Mouse (Mus musculus) lung, postnatal 25 days (tissue): ENCODE measurements around the gene Gm9903.

Experiments used
- DNase-seq: peaks from one replicate; pipeline ENCODE4 v3.0.0; 2022; ENCODE audit warnings: low spot score

The Gm9903 gene

DNA sequence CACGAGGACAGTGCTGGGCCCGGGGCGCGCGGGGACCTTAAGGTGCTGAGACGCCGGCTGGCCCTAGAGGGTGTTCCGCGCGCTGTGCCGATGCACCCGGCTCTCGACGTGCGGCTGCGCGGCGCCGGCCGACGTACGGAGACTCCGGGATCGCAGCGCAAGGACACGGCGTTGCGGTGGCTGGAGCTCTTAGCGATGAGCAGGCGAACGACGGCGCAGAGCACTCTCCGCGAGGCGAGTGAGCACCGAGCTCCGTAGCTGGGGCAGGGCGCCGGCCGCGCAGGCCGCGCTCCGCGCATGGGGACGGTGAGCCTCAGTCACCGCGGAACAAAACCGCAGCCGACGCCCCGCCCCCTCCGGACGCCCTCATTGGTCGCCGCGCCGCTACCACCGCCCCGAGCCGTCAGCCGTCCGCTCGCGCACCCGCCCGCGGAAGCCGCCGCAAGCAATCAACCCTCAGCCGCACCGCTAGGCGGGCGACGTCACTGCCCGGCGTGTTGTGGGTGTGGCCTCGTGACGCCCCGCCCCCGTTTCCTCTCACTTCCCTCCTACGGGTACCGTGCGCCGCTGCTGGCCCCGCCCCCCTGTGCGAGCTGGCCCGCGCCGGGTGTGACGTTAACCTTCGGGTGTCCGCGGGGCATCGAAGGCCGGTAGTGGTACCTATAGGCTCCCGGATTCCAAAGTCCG, at the start of gene Gm9903, which contains the start of gene Fam53a:
Gene Gm9903 (plus strand): TSS at position 625 of the 687 bp plus-strand sequence.
Gene Fam53a (minus strand): TSS at position 335 of the 687 bp plus-strand sequence.
- DNase-seq = peak; percentile 100

DNA sequence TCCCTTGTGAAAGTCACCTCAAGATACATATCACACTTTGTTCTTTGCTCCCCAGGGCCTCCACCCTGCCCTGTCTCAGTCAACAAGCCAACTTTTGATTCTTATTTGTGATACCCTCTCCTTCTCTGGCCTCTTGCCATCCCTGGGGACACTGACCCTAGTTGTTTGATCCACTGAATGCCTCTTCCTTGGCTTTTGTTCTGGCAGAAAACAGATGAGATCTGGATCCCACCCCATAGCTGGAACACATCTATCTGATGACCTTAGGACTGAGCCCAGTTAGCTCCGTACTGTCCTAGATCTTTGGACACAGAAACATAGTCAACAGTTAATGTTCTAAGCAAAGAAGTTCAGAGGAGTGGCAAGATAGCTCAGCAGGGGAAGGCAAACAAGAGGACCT, 49.4 kb upstream of the Gm9903 start:
- peak; percentile 72 for DNase-seq

- no peak for DNase-seq
These were observed 42.1 kb upstream of the Gm9903 start for GRCm38 (mm10) chr5:33587498-33588058.

- DNase-seq = no peak
These were observed 41.7 kb upstream of the Gm9903 start for GRCm38 (mm10) chr5:33588066-33588465.

GRCm38 (mm10) chr5:33589221-33589888, 40.4 kb upstream of the Gm9903 start:
- peak; percentile 51 for DNase-seq

DNA sequence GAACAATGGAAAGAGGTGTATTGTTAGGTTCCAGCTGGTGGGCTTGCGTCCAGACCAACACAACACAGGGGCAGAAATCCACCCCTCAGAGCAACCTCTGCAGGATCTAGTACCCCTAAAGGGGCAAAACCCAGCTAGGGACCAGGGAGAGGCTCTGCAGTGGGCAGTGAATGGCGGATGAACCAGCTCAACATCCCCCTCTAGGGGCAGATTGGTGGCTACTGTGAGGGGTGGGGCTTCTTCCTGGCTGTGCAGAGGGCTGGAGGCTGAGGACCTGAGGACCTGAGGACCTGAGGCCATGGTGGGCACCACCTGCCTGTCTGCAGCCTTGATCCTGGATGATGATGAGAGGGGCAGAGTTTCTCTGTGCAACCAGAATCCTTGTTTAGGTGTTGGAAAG, 36.1 kb upstream of the Gm9903 start:
- DNase-seq = no peak

DNA sequence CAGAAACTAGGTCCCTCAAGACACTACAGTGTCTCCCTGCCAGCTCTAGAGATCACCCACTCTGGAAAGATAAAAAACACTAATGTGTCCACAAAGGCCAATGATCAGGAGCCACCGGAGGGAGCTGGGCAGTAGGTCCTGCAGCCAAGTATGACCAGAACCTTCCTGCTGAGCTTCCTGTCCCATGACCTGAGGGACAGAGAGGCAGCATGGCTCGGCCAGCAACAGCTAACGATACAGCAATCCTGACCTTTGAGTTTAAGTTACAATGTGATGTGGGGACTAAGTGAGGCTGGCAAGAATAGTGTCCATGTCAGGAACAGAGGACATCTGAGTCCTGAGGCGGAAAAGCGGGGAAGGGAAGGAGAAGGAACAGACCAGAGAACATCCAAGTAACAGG, 24.4 kb upstream of the Gm9903 start:
- no peak for DNase-seq

DNA sequence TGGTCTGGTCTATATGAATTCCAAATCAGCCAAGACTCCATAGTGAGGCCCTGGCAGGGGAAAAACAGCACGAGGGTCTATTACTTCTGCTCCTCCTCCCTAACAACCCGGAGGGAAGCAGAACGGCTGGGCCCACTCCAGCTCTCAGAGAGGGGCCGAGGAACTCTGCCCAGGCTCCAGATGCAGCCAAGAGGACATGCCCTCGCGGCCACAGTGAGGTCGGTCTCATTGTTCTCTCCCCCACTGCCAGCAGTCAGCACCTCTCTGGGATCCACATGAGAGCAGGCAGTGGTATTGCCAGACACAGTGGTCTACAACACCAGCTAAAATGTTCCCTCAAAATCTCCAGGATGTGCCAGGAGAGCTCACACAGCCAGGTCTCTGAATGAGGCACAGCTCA, 23.1 kb upstream of the Gm9903 start:
- DNase-seq = no peak

- DNase-seq = no peak
These were observed 22.3 kb upstream of the Gm9903 start for GRCm38 (mm10) chr5:33607434-33607833.

GRCm38 (mm10) chr5:33609226-33609625, 20.5 kb upstream of the Gm9903 start:
- no peak for DNase-seq

DNA sequence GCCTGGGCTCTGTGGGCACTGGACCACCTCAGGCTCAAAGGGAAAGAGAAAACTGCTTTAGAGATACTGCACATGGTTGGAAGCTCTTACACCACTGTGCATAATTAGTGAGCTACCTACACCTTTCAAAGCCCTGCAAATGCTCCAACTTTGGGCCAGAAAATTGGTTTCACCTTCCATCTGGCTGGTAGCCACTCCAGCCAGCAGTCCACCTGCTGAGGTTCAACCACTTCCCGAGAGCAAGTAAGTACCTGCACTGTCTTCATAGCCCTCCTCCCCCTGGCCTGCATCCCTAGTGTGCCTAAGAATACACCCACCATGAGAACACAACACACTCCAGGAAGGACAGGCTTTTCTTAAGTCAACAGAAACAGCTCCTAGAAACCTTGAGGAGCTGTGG, 17.9 kb upstream of the Gm9903 start:
- DNase-seq = no peak

- no peak for DNase-seq
These were observed 15.3 kb upstream of the Gm9903 start for GRCm38 (mm10) chr5:33614391-33614790.

DNA sequence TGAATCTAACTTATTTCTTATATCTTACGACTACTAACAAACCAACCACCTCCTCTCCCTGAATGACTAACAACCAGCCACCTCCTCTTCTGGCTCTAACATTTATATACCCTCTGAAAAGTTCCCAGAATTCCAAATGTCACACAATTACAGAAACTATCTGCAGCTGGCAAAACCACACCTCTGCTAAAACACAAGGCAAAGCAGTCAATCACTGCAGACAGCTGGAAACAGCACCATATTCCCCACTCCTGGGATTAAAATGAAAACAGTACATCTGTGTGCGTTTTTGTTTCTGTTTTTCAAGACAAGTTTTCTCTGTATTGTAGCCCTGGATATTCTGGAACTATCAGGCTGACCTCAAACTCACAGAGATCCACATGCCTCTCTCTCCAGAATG, 7.1 kb upstream of the Gm9903 start:
- DNase-seq = no peak

GRCm38 (mm10) chr5:33623766-33624165, 6.0 kb upstream of the Gm9903 start:
- DNase-seq = no peak

- peak; percentile 8 for DNase-seq
These were observed 1.8 kb upstream of the Gm9903 start for GRCm38 (mm10) chr5:33627968-33628367.

- DNase-seq = peak; percentile 22
These were observed 865 bp upstream of the Gm9903 start for GRCm38 (mm10) chr5:33628820-33629300.

DNA sequence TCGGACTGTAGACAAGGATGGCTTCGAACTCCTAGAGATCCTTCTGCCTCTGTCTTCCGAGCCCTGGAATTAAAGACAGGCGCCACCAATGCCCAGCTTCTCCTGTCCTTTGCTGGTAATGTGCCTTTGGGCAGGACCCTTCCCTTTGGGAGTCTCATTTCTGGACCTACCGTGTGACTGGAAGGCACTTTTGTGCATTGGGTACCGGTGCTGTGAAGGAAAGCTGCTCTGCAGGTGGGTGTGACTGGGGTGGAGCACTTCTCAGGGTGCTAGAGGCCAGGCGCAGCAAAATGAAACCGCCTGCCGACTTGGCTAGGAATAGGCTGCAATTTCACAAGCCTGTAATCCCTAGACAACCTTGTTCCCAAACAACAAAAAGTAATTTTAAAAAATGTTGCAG, 336 bp downstream of the Gm9903 start:
- DNase-seq = peak; percentile 48

DNA sequence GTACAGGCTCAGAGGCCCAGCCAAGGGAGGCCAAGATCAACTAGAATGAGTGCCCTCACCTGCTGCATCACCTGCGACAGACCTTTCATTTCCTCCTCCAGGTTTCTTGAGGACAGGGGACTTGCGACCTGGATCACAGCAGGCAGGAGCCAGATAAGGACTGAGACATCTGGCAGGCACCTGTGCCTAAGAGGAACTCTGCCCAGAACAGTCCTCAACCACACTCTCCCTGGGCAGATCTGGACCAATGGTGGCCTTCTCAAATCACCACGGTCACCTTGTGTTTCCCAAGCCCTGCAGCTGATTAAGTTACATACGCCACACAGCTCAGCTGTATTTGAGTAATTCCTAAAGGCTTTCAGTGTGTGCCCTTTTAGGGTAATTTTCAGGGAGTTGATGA, 890 bp downstream of the Gm9903 start:
- DNase-seq = no peak

DNA sequence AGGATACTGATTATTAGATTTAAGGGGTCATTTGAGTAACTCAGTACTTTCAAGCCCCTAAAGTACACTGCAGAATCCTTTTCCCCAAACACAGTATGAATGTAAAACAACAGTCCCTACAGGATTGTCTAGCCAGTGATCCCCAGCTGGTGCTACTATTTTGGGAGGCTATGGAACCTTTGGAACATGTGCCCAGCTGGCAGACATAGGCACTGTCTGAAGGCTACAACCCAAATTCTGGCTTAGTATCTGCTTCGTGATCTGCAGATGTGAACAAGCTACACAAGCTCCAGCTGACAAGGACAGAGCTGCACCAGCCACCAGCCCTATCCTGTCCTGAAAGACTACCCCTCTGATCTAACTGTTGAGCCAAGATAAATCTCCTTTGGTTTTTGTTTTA, 2.8 kb downstream of the Gm9903 start:
- DNase-seq = no peak

GRCm38 (mm10) chr5:33635361-33635760, 5.6 kb downstream of the Gm9903 start:
- no peak for DNase-seq

- no peak for DNase-seq
These were observed 8.1 kb downstream of the Gm9903 start for GRCm38 (mm10) chr5:33637606-33638350.

DNA sequence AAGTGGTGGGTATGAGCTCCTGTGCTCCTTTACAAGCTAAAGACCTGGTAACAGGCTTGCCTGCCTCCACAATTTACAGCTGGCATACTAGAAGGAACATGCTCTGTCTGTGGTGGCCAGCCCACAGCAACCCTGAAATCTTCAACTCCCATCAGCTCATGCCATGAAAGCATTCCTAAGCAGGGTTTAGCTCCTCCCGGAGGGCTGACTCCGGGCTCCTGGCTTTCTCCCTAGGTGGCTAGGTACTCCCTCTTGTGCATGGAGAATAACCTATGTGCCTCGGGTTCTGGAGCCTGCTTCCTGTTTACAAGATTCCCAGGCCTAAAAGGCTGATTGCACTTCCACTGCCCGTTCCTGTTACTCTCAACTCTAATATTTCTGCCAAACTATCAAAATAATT, 9.1 kb downstream of the Gm9903 start:
- DNase-seq = no peak

- DNase-seq = peak; percentile 53
These were observed 10.9 kb downstream of the Gm9903 start for GRCm38 (mm10) chr5:33640652-33641051.
